Mouse (Mus musculus): ENCODE results near the gene Prkab2.

The Prkab2 gene

DNA sequence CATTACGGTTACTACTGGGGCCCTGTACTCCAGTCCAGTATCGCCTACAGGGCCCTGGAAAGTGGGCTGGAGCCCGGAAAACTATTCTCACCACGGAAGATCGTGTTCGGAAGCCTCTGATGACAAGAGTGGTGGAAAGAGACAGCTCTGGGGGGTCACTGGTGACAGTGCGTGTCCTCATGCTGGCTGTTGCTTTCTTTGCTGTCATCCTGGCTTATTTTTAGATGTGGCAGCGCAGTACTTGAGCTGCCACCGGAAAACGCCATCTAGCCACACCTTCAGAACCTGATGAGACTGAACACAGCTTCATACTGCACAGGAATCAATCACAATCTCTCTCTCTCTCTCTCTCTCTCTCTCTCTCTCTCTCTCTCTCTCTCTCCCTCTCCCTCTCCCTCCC is 6.4 kb upstream of the Prkab2 start:
- DNase-seq (ENCODE audit: low spot score), result no peak

DNA sequence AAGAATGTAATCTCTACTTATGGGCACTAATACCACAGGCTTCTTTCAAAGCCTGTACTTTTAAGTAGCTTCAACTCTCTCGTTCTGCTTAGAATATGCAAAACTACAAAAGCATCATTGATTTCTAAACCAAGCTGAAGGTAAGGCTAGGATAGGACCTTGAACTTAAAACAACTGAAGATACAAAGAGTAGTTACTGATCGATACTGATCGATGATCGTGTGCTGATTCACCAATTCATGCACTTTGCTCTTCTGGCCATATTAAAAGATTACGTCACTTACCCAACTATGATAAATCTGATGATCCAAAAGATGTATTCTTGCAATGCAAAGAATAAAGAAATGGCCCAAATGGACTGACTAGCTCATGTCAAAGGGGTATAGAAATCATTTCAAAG is 4.2 kb upstream of the Prkab2 start:
- DNase-seq (ENCODE audit: low spot score), result no peak

DNA sequence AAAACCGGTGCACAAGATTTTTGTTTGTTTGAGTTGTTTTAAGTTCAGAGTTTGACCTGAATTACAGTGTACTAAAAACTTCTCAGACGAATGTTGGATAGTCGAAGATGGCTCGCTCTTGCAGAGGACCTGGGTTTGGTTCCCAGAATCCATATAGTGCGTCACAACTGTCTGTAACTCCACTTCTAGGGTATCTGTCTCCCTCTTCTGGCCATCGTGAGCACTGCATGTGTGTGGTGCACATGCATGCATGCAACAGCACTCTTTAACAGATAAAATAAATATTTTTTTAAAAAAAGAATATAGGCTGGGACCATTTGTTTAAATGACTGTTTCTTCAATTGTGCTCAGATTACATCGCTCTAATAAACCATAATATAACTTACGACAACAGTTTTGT is 3.1 kb upstream of the Prkab2 start:
- DNase-seq (ENCODE audit: low spot score), result no peak

GRCm38 (mm10) chr3:97658426-97659193 is 617 bp downstream of the Prkab2 start:
- DNase-seq (ENCODE audit: low spot score), result no peak

GRCm38 (mm10) chr3:97659746-97660145 is 1.8 kb downstream of the Prkab2 start:
- DNase-seq (ENCODE audit: low spot score), result no peak

- no peak for DNase-seq (ENCODE audit: low spot score)
Measured at GRCm38 (mm10) chr3:97661206-97661605, 3.2 kb downstream of the Prkab2 start.

DNA sequence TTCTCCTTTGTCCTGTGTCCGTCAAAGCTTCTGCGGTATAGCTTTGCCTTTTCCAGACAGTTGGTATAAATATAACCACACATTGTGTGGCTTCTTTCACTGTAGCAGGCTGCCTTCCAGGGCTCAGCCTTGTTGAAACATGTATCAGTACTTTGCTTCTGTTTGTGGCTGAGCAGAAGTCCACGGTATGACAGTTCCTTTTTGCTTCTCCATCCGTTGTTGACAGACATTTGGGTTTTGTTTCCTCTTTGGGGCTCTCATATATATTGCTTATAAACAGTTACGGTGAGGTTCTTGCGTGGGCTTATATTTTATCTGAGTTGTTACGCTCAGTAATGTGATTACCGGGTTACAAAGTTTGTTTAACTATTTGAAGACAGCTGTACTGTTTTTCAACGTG is 7.5 kb downstream of the Prkab2 start:
- DNase-seq (ENCODE audit: low spot score), result no peak

DNA sequence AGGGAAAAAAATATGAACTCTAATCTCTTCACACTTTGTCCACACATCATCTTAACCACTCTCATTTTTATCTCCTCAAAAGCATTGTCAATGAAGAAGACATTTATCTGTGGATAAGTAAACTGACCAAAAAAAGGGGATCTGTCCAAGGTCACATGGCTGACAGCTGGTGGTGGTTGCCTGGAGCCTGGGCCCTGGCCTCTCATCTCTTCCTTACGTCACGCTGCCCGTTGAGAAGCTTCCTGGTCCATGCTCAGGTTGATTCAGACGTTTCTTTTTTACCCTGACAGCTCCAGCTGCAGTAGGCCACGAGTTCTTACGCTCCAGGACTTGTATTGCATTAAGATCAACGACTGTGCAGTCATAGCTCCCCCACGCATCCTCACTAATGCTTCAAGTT is 8.2 kb downstream of the Prkab2 start:
- no peak for DNase-seq (ENCODE audit: low spot score)

GRCm38 (mm10) chr3:97667093-97667675 is 9.2 kb downstream of the Prkab2 start:
- DNase-seq (ENCODE audit: low spot score), result no peak

GRCm38 (mm10) chr3:97674644-97675110 is 16.7 kb downstream of the Prkab2 start, which contains the start of gene Gm17651:
Gene Gm17651, minus strand, starts transcription at chr3:97674694.
- DNase-seq (ENCODE audit: low spot score), result no peak

GRCm38 (mm10) chr3:97676126-97676525 is 18.1 kb downstream of the Prkab2 start:
- no peak for DNase-seq (ENCODE audit: low spot score)

DNA sequence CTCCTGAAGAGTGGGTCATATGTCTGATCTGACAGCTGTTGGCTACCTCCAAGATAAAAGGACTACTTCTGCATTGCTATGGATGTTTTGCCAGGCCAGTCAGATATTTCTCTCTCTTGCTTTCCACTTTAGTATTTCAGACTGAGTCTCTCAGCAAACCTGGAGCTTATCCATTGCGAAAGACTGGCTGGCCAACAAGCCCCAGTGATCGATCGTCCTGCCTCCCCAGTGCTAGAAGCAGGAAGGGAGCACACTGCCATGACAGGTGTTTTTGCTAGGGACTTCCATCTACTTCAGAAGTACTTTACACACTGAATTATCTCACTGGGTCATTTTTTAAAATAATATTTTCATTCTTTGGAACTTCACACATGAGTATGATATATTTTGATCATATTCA is 20.4 kb downstream of the Prkab2 start:
- no peak for DNase-seq (ENCODE audit: low spot score)

DNA sequence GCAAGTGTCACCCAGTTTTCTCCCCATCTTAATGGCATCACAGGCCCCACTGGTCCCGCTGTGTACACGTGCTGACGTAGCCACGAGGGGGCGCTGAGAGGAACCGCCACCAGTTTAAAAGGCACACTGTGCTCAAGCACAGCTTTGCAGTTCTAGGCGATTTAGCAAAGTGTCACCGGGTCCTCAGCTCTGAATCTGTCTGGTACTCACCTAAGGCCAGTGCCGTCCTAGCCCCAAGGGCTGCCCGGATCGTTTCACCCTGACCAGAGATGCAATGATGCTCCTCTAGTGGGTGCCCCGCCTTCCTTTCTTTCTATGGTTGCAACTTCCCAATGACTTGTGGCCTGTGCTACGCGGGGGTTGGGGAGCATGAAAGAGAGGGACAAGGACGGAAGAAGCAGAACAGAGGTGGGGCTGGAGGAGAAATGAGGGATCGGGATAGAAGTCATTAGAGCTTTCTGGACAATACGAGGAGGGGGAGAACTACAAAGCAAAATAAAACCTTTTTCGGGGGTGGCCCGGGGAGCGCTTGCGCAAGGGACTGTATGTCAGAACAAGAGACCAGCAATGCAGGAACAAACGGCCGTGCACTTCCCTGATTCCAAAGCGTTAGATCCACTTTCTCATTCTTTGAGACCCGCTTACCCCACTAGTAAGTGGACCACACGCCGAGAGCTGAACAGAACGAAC is 22.8 kb downstream of the Prkab2 start:
- peak; percentile 64 for DNase-seq (ENCODE audit: low spot score)

DNA sequence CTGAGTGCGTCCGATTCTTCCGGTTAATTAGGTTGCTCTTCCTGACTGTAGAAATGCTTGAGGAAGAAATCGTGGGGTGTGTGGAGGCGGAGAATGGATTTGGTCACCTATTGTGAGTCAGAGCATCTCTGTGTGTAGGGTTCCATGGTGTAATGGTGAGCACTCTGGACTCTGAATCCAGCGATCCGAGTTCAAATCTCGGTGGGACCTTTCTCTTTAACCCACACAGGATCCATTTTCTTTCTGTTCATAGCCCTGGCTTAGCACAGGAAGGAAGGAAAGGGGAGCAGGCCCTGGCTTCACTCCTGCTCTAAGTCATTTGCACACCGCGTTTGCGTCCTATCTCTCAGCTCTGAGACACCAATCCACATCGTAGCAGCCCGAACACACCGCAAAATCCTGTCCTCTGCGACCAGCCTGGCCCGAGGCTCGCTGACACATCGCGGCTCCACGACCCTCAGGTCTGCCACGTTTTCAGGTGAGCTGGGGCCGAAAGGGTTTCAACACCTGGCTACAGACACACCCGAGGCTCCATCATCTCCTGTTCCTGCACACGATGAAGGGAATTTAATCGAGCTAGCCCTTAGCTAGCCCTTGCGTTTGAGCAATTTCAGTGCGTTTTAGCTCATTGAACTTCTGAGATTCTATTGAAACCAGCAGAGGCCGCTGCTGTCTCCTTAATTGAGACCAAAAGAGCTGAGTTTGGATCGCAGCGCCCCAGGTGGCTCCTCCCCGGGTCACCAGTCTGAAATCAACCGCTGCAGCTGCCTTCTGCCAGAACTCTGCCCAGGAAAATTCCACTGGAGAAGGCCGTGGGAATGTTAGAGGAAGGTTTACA is 23.5 kb downstream of the Prkab2 start:
- peak; percentile 86 for DNase-seq (ENCODE audit: low spot score)

- DNase-seq (ENCODE audit: low spot score), result no peak
Measured at GRCm38 (mm10) chr3:97682159-97682502, 24.1 kb downstream of the Prkab2 start.

GRCm38 (mm10) chr3:97682576-97682975 is 24.6 kb downstream of the Prkab2 start:
- DNase-seq (ENCODE audit: low spot score), result no peak

DNA sequence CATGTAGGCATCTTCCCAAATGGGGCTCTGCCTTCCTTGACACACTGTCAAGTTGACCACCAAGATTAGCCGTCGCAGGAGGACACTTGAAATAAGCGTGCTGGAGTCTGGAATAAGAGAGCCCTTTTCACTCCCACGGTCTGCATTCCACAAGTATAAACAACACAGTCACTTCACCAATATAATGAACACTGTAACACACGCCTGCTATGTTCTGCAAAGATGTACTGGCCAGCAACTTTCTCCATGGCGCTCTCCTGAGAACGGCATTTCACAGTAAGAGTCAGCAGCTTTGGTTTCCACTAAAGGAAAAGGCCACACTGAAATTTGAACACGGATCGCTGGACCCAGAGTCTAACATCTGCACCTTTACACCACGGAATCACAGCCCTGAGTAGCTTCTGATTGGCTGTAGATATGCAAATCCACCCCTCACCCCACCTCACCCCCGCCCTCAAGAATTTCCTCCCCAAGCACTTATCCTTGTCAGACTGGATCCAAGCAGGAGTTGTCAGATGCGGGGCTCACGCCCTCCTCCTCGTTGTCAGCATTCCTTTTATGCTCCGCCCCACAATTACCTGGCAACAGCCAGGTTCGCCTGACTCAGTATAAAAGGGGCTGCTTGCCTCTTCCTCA is 25.7 kb downstream of the Prkab2 start:
- peak; percentile 91 for DNase-seq (ENCODE audit: low spot score)

DNA sequence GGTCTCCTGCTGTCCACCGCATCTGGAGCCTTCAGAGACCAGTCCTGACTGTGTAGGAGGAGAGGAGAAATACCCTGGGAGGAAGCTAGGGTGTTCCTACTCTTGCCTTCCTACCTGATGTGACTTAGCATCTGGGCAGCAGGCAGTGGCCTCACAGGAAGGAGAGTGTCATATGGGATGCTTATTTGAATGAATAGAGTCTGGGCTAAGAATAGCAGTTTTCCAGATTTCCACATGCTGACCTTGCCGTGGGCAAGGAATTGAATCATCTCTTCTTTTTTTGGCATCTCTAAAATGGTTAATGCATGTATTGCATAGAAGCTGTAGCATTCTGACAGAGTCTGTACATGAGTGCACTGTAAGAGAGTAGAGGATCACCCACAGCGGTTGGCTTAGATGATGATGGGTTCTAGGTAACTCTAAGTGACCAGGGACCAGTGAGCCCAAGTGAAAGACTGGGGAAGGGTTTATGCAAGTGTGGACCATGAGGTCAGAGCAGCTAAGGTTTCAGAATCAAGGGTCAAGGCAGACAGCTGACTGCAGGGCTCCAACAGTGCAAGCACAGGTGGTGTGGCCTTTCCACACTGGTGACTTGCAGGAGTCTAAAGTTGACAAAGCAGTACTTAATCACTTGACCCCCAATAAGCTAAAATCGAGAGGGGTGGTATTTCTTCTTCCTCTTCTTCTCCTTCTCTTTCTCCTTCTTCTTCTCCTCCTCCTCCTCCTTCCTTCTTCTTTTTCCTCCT is 28.6 kb downstream of the Prkab2 start:
- DNase-seq (ENCODE audit: low spot score), result no peak

DNA sequence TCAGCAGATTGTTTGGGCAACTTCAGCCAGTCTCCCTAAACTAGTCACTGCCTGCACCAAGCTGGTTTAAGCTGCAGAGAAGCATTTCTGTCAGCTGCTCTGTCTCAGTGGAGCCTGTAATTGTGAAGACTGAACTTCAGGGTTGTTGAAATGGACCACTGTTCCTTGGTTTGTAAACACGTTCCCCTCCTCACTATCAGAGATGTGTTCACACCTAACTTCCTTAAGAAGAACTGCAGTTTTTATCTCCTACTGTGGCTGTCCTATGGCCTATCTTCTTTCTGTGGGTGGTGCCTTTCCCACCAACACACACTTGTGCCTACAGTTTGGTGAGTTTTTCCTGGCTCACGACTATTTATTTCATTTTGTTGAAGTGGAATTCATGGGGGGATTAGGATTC is 31.3 kb downstream of the Prkab2 start:
- no peak for DNase-seq (ENCODE audit: low spot score)

DNA sequence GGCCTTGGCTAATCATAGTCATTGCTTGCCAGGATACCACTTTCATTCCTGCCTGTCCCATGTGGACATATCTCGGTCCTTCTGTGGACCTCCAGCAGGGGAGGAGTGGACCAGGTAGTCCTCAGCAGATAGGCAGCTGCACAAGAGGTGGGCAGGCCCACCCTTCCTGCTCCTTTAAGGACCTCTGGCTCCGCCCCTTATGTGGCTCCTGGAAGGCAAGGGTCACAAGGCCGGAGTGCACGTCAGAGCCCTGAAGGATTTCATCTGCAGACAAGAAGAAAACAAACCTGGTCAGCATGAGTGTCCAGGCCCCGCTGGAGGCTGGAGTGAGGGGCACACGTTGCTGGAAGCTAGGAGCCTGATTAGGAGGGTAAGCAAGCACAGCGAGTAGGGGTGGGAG is 32.6 kb downstream of the Prkab2 start:
- peak; percentile 78 for DNase-seq (ENCODE audit: low spot score)

- DNase-seq (ENCODE audit: low spot score), result no peak
Measured at GRCm38 (mm10) chr3:97691443-97692017, 33.5 kb downstream of the Prkab2 start.

All from yolk sac, embryonic 10.5 days (tissue).